Mouse (Mus musculus): Measurements from ENCODE around the gene Gm42878.

DNA sequence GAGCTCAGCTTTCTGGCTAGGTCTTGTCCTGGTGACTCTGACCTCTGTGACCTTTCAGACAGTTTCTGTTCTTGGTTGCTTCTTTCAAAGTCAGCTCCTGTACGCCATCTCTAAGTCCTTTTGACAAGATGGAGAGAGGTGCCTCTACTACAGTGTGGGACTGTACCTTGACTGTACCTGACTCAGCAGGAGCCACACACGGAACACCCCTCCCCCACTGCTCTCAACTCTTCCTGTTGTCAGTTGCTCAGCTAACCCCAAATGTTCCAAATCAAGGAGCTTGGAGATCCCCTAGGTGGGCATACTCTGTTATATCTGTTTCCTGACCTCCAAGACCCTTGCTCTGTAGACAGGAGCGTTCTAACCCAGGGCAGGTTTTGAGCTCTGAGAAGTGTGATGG is 42.1 kb downstream of the Gm42878 start, which contains the start of gene Adam1b:
- TF ChIP-seq POLR2A (IDR thresholded peaks at IDR 0.05; ENCODE audit: low read depth, low read length) (no peak), CTCF (conservative IDR thresholded peaks at IDR 0.05; ENCODE audit: insufficient read depth, insufficient read length, low read depth, low read length) (no peak)
